Mouse (Mus musculus): ENCODE results near the gene Duxbl3. TPM values are rescaled to one million over a fixed set of nuclear protein-coding genes. Genes with fewer than 3 reads are reported as not detected.

Gene Duxbl3
- polyA plus RNA-seq, 1 experiment from 2014 or later: not detected

GRCm38 (mm10) chr14:26306032-26306431, 48.3 kb downstream of the Duxbl3 start:
- WGBS (ENCODE audit: insufficient replicate concordance): 22% methylated on average over 2 of the region's 2 CpGs
- H3K4me2 ChIP-seq (ENCODE audit: low read depth, low read length): no peak overlapping the region
- H3K9me3 ChIP-seq (replicated peaks; ENCODE audit: control insufficient read depth, low read length): no peaks in the 10 kb centered on the region
- no peak overlapping the region for H3K9ac ChIP-seq (ENCODE audit: low read depth, low read length)
- no peaks in the 10 kb centered on the region for H3K36me3 ChIP-seq (ENCODE audit: control insufficient read depth, insufficient read depth)
- no peak overlapping the region for H3K27ac ChIP-seq (ENCODE audit: low read length)
- H3K27me3 ChIP-seq (ENCODE audit: control insufficient read depth, insufficient read depth, low read depth, low read length): no peaks in the 10 kb centered on the region
- ATAC-seq (ENCODE audit: low read depth): no peak
- H3K4me3 ChIP-seq (ENCODE audit: low read depth, low read length): no peak overlapping the region
- no peaks in the 10 kb centered on the region for H3K4me1 ChIP-seq (ENCODE audit: control insufficient read depth, low read depth, low read length)

- H3K9ac ChIP-seq (ENCODE audit: low read depth, low read length): no peak overlapping the region
- H3K4me3 ChIP-seq (ENCODE audit: low read depth, low read length): no peak overlapping the region
- no peaks in the 10 kb centered on the region for H3K27me3 ChIP-seq (ENCODE audit: control insufficient read depth, insufficient read depth, low read depth, low read length)
- H3K4me2 ChIP-seq (ENCODE audit: low read depth, low read length): no peak overlapping the region
- ATAC-seq (ENCODE audit: low read depth): no peak
- no peaks in the 10 kb centered on the region for H3K36me3 ChIP-seq (ENCODE audit: control insufficient read depth, insufficient read depth)
- H3K9me3 ChIP-seq (replicated peaks; ENCODE audit: control insufficient read depth, low read length): no peaks in the 10 kb centered on the region
- 68% methylated on average over 6 of the region's 6 CpGs for WGBS (ENCODE audit: insufficient replicate concordance)
- no peak overlapping the region for H3K27ac ChIP-seq (ENCODE audit: low read length)
- no peaks in the 10 kb centered on the region for H3K4me1 ChIP-seq (ENCODE audit: control insufficient read depth, low read depth, low read length)
These were observed 51.1 kb downstream of the Duxbl3 start for GRCm38 (mm10) chr14:26308813-26309212.

GRCm38 (mm10) chr14:26309511-26309910, 51.7 kb downstream of the Duxbl3 start:
- Histone ChIP-seq H3K4me1 (ENCODE audit: control insufficient read depth, low read depth, low read length) (no peaks in the 10 kb centered on the region), H3K9ac (ENCODE audit: low read depth, low read length) (no peak overlapping the region), H3K4me2 (ENCODE audit: low read depth, low read length) (no peak overlapping the region), H3K4me3 (ENCODE audit: low read depth, low read length) (no peak overlapping the region), H3K9me3 (replicated peaks; ENCODE audit: control insufficient read depth, low read length) (no peaks in the 10 kb centered on the region), H3K27ac (ENCODE audit: low read length) (no peak overlapping the region), H3K27me3 (ENCODE audit: control insufficient read depth, insufficient read depth, low read depth, low read length) (no peaks in the 10 kb centered on the region), H3K36me3 (ENCODE audit: control insufficient read depth, insufficient read depth) (no peaks in the 10 kb centered on the region)
- 48% methylated on average over 1 of the region's 1 CpGs for WGBS (ENCODE audit: insufficient replicate concordance)
- ATAC-seq (ENCODE audit: low read depth): no peak

GRCm38 (mm10) chr14:26316246-26316730, 58.5 kb downstream of the Duxbl3 start:
- H3K9ac ChIP-seq (ENCODE audit: low read depth, low read length): no peak overlapping the region
- no peak overlapping the region for H3K4me2 ChIP-seq (ENCODE audit: low read depth, low read length)
- H3K4me1 ChIP-seq (ENCODE audit: control insufficient read depth, low read depth, low read length): no peaks in the 10 kb centered on the region
- H3K9me3 ChIP-seq (replicated peaks; ENCODE audit: control insufficient read depth, low read length): no peaks in the 10 kb centered on the region
- H3K36me3 ChIP-seq (ENCODE audit: control insufficient read depth, insufficient read depth): no peaks in the 10 kb centered on the region
- WGBS (ENCODE audit: insufficient replicate concordance): 34% methylated on average over 3 of the region's 3 CpGs
- no peak for ATAC-seq (ENCODE audit: low read depth)
- no peak overlapping the region for H3K27ac ChIP-seq (ENCODE audit: low read length)
- no peaks in the 10 kb centered on the region for H3K27me3 ChIP-seq (ENCODE audit: control insufficient read depth, insufficient read depth, low read depth, low read length)
- no peak overlapping the region for H3K4me3 ChIP-seq (ENCODE audit: low read depth, low read length)

Other genes starting within 250 kb of the Duxbl3 start
- 2.6 and 4.2 TPM in 2 replicates for gene Gm9780, start 215.3 kb upstream of the Duxbl3 start, polyA plus RNA-seq (2015; fragmentation: Nextera tagmentation; extraction: Ambion mirVana)
- 8.7 and 9.3 TPM in 2 replicates for gene Tmem254c, start 190.6 kb upstream of the Duxbl3 start, polyA plus RNA-seq (2015; fragmentation: Nextera tagmentation; extraction: Ambion mirVana)
- not detected in 2 replicates for gene Cphx2, start 176.4 kb upstream of the Duxbl3 start, polyA plus RNA-seq (2015; fragmentation: Nextera tagmentation; extraction: Ambion mirVana)
- 0.15 TPM in 1 of 2 replicates, not detected in the other for gene Cphx3, start 175.7 kb upstream of the Duxbl3 start, polyA plus RNA-seq (2015; fragmentation: Nextera tagmentation; extraction: Ambion mirVana)
- not detected in 2 replicates for gene Duxbl2, start 139.6 kb upstream of the Duxbl3 start, polyA plus RNA-seq (2015; fragmentation: Nextera tagmentation; extraction: Ambion mirVana)
- 4.2 and 4.3 TPM in 2 replicates for gene Plac9b, start 75.5 kb upstream of the Duxbl3 start, polyA plus RNA-seq (2015; fragmentation: Nextera tagmentation; extraction: Ambion mirVana)
- 22.5 and 24.5 TPM in 2 replicates for gene Tmem254b, start 50.9 kb upstream of the Duxbl3 start, polyA plus RNA-seq (2015; fragmentation: Nextera tagmentation; extraction: Ambion mirVana)

Data from liver, embryonic 16.5 days (tissue).